Mouse (Mus musculus): ENCODE results near the gene B3galt5.
A peak's percentile ranks its signal among the peaks of the same experiment; 100 is the strongest.

The B3galt5 gene

DNA sequence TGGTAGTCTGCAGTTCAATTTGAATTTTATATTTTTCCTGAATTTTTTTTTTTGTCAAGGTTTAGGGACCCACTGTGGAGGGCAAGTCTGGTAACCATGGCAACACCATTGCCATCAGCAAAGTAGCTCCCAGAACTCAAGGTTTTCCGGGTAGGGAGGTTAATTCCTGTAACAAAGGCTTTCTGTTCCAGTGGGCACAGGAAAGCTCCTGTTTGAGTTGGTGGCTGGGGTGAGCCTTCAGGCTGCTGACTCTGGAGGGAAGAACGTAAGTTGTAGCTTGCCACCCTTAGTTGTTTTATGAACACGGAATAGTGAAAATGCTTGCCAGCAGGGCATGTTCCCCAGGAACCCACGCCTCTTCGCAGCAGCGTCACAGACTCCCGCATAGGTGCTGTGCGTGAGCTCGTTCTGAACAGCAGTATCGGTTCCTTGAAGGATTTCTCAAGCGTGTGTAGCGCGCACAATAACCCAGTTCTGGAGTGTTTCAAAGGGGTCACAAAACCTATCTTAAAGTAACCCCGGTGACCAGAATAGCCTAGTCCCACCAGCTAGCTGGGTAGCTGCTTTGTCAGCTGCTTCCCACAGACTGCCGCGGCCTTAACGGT lies at the start of gene B3galt5:
Gene B3galt5, plus strand, starts transcription at position 436 of the 605 bp plus-strand sequence.
- DNase-seq (ENCODE audit: low spot score), result no peak

DNA sequence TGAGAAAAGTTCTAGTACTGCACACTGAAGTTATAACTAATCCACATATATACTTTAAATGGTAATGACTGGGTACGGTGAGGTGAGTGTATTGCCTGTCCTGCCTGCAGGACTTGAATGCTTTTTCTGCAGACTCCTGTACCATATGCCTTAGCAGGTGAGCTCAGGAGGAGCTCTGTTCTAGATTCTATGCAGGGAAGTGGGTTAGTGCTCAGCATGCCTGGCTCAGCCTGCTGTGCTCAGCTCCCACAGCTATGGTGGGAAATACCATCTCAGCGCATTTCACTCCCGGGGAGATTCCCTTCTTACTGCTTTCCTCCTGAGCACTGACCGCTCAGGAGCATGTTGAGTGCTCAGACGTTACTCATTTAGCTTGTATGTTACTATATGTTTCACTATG lies 48.0 kb upstream of the B3galt5 start:
- DNase-seq (ENCODE audit: low spot score), result no peak

DNA sequence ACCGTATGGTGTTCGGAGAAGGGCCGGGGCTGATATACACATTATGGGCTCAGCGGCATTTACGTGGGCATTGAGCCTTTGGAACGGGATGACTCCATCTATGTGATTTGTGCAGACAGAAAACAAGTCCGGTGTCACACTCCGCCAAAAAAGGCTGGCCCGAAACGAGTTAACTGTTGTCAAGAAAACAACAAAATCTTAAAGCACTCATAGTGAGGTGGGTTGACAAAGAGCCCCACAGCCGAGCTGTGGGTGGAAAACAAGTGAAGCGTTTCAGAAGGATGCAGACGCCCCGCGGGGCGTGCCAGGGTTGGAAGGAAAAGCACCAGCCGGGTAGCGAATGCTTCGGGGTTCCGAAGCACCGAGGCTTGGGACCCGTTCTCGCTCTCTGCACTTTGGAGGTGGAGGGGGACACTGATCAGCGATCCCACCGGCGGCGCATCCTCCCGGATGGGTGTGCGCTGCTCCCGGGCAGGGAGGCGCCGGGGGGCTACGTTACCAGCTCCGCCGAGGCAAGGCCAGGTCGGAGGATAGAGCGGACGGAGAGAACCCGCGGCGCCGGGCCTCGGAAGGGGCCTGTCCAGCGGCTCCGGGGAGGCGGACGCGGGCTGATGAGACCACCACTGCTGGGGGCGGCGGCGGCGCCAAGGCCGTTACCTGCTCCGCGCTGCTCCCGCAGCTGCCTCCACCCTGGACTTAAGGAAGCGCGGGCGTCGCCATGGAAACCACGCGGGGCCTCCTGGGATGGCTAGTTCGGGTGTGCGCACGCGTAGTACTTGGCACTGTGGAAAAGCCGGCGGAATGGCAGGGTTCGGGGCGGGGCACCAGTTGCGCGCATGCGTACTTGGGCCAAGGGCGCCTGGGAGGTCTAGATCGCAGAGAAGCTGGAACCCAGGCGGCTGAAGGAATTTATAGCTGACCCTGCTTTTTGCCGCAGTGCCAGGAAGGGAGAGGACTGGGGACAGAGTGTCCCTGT lies 43.8 kb upstream of the B3galt5 start, which contains the start of gene Lca5l:
Gene Lca5l, minus strand, starts transcription at position 741 of the 976 bp plus-strand sequence.
- DNase-seq (ENCODE audit: low spot score), result peak; percentile 99

DNA sequence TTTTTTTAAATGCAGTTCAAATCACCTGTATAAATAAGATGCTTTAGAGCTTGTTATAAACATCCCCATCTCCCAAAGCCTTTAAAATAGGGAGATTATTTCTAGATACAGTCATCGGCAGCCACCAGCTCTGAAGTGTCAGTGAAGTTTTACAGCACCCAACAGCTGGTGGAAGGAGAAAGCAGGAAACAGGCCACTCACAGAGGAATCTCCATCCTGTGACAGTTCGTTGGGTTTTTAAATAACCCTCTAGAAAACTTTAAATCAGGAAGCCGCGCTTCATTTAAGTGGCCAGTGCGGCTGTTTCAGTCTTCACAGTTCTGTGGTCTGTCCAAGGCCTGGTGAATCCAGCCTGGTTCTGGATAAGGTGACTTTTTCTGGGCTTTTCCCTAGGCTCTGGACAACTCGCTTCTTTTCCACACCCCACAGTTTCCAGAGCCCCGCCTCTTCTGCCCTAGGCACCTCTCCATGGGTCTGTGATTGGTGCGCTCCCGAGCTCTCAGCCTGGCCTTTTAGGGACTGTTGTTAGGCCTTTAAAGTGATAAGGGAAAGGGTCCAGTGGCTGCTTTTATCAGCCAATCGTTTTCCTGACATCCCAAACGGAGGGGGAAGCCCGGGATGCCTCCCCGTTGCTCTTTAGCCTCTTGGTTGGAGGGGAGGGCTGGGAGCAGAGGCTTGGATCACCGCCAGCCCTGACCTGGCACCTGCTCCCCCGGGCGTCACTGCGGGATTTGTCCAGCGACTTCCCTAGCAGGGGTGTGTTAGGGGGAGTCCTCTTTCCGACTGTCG lies 35.5 kb upstream of the B3galt5 start, which contains the start of gene Sh3bgr:
Gene Sh3bgr, plus strand, starts transcription at position 538 of the 789 bp plus-strand sequence.
- peak; percentile 57 for DNase-seq (ENCODE audit: low spot score)

DNA sequence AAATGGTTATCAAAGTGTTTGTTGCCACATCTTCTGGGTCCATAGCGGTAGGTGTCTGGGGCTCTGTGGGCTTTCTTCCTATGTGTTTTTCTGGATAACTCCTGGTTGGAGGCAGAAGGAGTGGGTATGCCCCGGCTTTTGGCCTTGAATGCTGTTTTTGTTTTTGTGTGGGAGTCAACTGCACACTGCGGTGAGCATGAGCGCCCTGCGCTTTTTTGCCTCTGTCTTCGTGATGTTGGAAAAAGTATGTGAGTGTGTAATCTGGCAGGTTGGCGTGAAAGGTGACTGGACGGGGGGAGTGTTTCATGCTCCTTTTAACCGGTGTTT lies 34.9 kb upstream of the B3galt5 start:
- no peak for DNase-seq (ENCODE audit: low spot score)

DNA sequence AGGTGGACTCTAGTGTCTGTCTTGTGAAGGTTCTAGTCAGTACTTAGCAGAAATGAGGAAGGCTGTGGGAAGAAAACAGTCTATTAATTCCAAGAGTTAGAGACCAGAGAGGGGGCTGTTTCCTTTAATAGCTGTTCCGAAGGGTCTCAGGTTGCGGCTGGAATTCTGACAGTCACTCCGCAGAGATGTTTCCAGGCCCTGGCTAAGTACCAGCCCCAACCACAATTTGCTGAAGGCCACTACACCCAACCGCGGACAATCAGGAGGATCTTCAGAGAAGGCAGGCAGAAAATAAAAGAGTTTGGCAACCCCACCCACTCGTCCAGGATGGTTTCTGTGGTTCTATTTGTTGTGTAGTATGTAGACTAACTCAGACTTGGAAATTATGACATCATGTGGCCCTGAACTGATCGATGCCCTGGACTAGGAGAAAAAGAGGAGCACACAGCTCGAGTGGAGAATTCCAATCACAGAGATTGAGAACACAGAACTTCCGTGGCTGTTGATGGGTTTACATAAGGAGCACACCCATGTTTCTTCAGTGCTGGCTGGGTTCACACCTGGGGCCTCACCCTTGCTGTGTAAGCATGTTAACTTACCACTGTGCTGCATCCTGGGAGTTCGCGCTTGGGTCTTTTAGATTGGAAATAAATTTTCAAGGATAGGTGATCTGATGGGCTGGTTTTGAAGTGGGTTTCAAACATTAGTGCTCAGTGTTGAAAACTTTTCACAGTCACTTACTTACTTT lies 33.9 kb upstream of the B3galt5 start:
- DNase-seq (ENCODE audit: low spot score), result no peak

DNA sequence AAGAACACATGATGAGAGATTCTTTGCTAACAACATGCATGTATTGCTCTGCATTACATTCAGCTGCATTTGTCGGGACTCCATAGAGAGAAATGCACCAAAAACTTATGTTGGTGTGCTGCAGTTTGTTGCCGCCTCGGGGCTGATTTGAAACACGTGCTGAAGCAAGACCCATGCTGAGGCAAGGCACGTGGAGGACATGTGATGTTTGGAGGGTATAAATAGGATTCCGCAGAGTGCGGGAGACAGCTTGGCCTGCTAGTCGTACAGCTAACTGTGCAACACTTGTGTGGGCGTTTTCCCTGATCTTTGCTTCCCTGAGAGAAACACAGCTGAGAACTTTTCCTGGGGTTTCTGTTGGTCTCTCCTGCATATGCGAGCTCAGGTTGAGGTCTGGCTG lies 25.8 kb upstream of the B3galt5 start:
- DNase-seq (ENCODE audit: low spot score), result no peak

DNA sequence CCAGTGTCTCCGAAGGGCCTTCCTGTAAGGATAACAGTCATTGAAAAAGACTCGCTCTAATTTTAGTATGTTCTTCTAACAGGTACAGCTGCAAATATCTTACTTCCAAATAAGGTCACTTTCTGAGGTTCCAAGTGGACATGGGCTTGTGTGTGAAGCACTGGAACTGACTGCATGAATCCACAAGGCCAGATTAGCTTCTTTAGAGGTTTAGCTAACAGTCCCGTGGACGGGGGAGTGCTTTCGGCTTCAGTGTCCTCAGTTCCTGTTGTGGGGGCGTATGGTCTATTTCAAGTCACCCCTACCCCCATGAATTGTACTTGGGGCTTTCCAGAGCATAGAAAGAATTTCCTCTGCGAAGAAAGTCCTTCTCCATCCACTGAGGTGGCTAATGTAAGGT lies 24.7 kb upstream of the B3galt5 start:
- DNase-seq (ENCODE audit: low spot score), result no peak

DNA sequence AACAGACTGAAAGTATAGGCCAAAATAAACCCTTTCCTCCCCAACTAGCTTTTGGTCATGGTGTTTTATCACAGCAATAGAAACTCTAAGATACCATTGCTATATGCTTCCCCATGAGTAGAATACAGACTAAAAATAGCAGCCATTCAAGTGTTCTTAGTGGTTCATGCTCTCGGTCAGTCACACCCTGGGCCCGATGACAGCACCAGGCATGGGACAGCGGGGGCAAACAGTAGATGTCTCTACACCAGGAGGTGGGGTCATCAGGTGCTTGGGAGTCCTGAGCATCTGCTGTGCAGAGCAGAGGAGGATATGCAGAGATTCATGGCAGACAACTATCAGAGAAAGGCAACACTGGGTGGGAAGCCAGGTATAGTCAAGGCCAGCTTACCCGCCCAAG lies 22.6 kb upstream of the B3galt5 start:
- no peak for DNase-seq (ENCODE audit: low spot score)

DNA sequence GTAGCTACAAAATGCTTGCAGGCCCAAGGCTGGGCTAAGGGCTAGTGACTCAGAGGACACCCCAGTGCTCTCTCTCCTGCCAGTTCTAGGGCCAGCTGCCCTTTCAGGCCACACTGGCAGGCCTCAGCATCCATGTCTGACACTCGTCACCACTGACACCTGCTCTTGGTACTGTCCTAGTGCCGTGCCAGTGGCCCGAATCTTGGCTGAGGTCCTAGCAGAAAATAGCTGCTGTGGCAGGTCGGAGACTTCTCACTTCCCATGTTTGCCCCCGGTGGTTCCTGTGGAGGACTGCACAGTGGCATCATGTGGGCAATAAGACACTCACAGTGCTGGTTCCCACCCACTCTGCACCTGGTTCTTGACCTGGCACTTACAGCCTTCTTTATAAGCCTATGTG lies 14.1 kb upstream of the B3galt5 start:
- DNase-seq (ENCODE audit: low spot score), result no peak

DNA sequence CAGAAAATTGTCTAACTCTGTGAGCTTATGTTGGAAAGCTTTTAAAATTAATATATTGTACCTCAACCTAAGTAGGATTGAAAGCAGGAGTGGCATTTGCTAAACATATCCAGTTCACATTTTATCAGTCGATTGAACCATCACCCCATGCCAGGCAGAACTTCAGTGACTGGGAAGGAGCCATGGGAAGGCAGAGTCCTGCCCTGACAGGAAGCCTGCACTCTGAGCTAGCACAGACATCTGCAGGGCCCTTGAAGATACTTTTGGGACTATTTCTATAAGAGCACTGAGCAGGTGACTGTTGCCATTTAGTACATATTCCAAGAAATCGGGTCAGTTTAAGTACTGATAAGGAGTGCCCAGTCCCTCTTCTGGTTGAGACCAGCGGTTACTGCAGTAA lies 13.6 kb upstream of the B3galt5 start:
- DNase-seq (ENCODE audit: low spot score), result no peak

DNA sequence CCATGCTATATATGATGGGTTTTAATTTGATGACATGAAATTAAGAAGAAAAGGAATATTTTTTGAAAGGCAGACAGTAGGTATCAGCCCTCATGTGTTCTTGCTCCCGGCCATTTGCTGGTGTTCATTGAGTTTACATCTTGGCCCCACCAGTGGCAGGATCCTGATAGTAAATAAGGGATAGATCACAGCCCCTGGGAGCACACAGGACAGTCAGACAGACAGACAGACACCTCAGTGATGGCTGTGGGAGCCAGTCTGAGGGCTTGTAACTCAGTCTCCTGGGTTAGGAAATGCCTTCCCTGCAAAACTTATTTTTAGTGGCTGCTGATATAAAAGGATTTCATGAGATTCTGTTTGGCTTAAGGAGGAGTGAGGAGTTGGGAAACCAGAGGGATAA lies 13.1 kb upstream of the B3galt5 start:
- DNase-seq (ENCODE audit: low spot score), result no peak

DNA sequence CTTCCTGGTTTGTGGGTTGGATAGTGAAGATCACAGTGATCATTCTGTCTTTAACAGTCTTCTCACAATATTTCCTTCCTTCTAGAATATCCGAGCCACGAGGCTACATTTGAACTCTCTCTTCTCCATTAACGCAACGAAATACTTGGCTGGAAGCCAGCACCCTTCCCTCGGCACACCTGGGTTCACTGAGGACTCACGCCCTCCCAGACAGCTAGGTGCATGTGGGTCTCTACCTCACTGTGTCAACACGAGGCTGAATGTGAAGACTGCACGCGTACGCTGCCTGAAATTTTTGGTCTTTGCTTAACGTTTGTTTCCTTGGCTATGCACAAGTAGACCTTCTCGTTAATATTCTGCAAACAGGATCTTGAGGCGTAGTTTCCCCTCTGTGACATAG lies 7.2 kb upstream of the B3galt5 start:
- no peak for DNase-seq (ENCODE audit: low spot score)

DNA sequence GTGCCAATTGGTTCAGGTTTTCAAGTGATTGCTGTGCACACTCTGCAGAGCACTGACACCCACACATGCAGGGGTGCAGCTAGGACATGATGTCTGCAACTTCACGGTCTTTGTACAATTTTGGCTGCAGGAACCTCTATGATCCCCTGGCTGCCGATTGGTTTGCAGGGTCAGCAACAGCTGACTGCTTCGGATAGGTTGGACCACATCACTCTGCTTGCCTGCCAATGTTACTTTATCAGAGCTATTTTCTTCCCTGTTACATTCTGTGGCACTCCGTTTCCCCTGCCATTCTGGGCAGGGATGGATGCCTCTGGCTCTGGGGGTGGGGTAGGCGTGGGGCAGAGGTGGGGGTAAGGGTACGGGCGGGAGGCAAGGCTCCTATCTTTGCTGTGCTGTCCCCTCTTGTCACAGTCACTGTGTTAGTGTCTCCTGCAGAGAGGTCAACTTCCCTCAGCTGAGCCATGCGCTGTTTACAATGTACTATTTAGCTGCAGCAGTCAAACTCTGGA lies 6.5 kb upstream of the B3galt5 start:
- no peak for DNase-seq (ENCODE audit: low spot score)

DNA sequence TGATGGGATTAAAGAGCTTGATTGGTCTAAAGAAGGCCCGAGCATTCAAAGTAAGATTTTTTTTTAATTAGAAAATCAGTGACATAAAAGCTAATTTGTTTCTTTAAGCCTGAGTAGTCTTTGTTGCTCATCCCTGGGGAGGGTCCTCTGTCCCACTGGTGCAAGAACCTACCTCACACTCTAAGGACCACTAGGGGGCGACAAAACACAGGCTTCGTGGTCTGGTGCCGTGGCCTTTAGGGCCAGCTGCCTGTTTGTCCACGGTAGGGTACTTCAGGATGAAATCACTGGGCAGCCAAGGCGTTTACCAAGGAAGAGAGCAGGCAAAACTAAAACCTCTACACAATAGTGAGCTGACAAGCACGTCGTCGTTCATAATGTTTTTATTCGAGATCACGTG lies 5.2 kb upstream of the B3galt5 start:
- peak; percentile 72 for DNase-seq (ENCODE audit: low spot score)

DNA sequence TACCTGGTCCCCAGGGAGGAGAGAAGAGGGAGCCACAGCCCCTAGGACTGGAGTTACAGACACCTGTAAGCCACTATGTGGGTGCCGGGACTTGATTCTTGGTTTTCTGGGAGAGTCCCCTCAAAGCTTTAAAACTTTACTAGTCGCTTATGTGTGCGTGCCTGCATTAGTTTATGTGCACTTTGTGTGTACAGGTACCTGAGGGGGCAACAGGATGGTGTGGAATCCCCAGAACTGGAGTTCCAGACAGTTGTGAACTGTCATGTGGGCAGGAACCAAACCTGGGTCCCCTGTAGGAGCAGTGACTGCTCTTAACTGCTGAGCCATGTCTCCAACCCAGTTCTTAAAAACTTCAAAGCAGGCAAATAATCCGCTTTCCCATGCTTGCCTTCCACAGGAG lies 4.3 kb upstream of the B3galt5 start:
- no peak for DNase-seq (ENCODE audit: low spot score)

DNA sequence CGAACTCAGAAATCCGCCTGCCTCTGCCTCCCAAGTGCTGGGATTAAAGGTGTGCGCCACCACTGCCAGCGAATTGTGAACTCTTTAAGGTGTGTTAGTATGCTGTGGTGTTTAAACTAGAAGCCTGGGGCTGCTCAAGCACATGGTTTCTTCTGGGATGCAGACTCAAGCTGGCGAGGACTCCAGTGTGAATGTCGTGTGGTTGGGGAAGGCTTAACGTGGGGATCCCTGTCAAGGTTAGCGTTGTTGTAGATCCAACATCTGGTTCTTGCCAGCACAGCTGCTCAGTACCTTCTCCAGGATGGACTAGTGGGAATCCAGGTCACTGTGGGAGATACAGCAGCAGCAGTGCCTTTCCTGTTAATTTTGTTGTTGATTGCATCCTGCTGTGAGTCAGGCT lies 3.6 kb upstream of the B3galt5 start:
- no peak for DNase-seq (ENCODE audit: low spot score)

DNA sequence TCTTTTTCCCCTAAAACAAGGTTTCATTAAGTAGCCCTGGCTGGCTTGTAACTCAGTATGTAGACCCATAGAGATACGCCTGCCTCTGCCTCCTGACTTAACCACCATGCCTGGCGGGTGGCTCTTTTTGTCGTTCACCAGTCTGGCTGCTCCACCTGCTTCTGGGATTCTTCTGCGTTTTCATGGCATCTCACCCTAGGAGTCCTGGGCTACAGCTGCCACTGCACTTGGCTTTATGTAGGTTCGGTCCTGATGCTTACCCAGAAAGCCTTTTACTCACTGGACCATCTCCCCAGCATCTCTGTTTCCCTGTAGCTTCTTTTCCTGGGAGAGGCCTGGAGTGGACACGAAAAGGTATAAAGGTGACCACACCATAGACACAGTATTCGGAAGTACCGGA lies 1.6 kb upstream of the B3galt5 start:
- no peak for DNase-seq (ENCODE audit: low spot score)

DNA sequence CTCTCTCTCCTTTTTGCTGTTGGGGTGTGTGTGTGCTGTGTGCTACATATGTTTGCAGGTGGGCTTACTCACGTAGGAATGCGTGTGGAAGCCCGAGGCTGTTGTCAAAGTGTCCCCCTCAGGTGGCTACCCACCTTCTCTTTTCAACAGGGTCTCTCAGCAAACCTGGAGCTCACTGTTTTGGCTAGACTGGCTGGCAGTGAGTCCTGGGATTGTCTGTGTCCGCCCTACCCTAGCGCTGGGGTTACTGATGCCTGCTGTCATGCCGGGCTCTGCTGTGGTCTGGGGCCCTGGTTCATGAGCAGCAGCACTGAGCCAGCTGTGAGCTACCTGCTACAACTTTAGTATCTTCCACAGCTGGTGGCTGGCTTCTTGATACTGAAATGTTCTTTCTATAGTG lies 8.9 kb downstream of the B3galt5 start:
- DNase-seq (ENCODE audit: low spot score), result no peak

DNA sequence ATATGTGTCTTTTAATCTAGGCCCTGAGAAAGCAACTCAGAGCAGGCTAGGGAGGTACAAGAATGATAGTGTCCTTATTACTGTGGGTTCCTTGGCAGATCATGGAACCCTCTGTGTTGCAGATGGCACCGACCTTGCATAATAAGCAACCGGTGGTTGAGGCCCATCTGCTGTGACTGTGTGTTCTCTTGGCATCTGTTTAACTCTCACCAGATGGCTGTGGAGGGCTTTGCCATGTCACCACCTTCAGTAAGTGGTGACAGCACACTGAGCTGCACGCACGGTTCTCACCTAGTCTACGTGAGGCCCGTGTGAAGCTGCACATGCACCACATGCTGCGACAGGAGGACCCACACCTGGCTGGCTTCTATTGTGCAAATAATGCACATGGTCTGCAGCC lies 14.0 kb downstream of the B3galt5 start:
- no peak for DNase-seq (ENCODE audit: low spot score)

DNA sequence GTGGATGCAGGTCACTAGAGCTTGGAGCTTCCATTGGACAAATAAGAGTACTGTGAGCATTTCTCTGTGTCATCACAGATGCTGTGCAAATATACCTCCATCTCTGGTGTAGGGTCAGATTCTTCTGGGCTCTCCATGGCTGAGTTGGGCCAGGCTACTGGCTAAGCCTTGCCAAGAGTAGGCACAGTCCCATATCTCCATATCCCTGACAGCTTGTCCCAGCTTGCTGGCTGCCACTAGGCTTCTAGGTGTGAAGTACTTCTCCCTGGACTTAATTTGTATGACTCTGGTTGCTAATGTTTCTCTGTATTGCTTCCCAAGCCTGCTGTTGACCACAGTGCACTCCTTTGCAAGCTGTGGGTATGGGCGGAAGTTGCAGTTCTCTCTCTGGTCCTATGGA lies 16.5 kb downstream of the B3galt5 start:
- no peak for DNase-seq (ENCODE audit: low spot score)

DNA sequence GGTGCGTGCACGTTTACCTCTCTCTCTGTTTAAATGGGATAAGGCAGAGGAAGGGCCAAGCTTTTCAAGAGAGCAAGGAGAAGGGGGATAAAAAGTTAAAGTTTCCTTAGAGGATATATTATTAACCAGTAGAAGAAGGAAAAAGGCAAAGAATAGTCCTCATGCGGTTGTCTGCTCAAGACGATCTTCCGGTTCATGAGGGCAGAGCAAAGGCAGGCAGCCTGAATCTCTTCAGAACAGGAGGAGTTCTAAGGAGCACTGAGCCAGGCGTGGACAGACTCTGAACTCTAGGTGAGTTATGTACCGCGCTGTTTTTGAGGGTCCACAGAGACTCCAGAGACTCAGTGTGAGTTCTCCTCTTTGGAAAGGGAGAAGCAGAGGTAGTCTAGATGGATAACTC lies 22.8 kb downstream of the B3galt5 start:
- DNase-seq (ENCODE audit: low spot score), result no peak
